Mouse (Mus musculus): Measurements from ENCODE around the gene Dglucy.

The Dglucy gene

DNA sequence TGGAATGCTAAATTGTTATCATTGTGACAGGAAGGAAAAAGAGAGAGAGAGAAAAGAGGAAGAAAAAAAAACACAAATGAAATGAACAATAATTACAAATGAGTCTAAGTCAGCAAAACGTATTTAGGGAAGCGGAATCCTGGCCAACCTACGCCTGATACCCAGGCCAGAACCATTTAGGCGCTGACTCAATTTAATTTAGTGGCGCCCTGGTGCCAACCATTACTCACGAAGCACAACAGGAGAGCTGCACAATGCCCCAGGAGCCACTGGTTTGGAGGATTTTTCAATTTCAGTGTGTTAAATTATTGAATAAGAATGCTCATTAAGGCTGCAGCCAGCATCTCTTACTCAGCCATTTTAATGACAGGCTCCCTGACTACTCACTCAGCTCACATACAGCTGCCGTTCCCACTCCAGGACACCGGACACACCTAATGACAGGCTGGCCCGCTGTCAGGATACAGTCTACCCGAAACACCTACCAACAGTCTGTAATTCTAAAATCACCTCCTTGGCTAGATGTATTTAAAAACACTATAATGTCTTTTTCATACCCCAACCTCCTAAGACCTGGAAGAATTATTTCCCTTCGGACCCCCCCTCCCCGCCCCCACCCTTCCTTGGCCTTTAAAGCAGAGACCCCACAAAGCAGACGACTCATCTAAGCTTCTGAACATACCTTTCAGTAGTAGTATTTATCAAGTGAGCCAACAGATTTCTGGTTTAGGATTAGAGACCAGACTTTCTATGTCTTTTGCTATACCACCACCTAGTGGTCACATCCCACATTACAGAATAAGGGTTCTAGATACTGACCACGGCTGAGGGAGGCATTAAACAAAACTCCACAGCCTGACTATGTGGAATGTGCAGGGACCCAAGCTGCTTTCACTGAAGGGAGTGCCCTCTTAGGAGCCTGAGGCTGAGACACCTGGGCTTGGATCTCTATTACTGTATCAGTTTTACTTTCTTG, 147.1 kb downstream of the Dglucy start:
- in situ Hi-C loops (cut with MseI, MboI) = loop anchor here (5.0 kb wide), 1 partner anchor 79 kb away; no protein-coding TSS in a partner anchor

GRCm38 (mm10) chr12:100928286-100928685, 149.4 kb downstream of the Dglucy start:
- in situ Hi-C loops (cut with MseI, MboI) = loop anchor here (5.0 kb wide), 1 partner anchor 81 kb away; no protein-coding TSS in a partner anchor

- in situ Hi-C loops (cut with MseI, MboI) = no loop called here
Observed at GRCm38 (mm10) chr12:100931653-100932052, 152.8 kb downstream of the Dglucy start.

DNA sequence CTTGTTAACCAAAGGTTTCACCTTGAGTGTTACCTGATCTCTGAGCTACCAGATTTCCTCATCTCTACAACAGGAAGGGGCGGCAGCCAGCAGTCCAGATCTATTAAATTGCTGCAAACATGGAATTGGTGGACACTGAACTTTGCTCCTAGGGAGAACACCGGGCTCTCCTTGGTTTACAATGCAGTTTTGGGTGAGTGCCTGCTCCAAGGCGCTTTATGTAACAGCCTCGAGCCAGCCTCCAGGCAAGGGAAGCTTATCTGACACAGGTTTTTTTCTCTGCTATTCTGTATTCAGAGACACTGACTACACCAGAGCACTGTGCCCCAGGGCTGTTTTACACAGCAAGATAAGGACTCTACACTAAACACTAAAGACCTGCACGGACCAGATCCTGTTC, 155.9 kb downstream of the Dglucy start:
- in situ Hi-C loops (cut with MseI, MboI) = no loop called here

DNA sequence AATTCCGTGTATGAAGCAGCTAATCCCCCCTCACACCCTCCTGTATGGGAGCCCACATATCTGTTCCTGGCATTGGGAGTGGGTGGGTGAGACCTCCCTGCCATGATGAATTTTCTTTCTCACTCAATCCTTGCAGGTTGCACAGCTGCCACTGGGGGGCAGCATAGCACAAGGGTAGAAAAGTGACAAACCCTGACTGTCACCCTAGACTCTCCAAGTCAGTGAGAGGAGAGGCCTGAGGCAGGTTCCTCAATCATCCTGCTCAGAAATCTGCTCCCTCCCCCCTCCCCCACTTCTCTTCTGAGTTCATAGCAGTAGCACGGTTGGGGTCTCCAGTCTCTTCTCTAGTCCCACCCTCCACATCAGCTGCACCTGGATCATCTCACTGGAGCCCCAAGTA, 157.3 kb downstream of the Dglucy start:
- in situ Hi-C loops (cut with MseI, MboI) = no loop called here

GRCm38 (mm10) chr12:100936737-100937136, 157.9 kb downstream of the Dglucy start:
- in situ Hi-C loops (cut with MseI, MboI) = no loop called here

DNA sequence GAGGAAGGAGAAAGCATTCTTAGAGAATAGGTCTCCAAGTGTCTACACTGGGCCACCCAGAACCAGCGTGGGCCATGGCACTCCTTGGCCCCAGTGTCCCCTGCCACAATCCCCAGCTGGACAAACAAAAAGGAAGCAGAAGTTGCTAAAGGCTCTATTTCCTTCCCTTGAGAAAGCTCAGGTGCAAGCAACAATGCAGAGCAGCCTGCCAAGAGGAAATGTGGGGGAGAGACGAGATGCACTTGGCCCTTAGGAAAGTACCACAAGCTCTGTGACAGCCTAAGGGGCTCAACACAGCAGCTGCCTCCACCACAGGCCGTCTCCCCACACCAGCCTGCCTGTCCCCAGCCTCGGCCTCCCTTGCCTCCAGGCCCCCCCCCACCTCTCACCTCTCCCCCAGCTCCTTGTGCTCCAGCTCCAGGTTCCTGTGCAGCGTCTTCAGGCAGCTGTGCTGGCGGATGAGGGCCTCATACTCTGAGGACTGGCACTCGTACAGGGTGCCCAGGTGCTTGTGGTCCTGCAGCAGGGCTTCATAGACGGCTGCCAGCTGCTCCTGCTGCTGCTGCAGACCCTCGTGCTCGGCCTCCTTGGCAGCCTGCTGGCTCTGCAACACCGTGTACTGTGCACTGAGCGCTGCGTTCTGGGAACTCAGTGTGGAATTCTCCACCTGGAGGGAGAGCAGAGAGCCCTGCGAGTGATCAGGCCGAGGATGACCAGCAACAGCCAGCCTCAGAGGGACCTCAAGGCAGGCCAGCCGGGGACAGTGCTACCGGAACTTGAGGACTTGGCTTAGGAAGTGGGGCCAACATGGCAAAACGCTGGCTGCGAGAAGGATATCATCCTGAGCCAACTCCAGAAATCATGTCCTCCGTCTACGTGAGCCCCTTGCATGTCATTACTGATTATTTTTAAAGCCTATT, 158.8 kb downstream of the Dglucy start:
- in situ Hi-C loops (cut with MseI, MboI) = no loop called here

DNA sequence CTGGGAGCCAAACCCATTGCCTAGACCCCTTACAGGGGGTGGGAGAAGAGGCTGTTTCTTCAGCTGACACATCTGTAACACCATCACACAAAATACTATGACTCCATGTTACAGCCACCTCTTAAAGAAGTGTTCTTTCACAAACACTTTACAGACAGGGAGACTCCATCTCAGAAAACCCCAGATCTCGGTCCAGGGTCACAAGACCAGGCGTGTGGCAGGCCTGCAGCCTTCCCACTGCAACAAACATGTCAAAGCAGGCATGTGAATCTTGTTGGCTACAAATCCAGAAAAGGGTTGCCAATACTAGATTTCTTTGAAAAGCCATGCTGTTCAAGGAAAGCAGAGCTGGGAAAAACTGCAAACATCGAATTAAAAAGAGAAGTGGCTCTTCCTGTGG, 162.5 kb downstream of the Dglucy start:
- in situ Hi-C loops (cut with MseI, MboI) = no loop called here

GRCm38 (mm10) chr12:100943146-100943545, 164.3 kb downstream of the Dglucy start:
- in situ Hi-C loops (cut with MseI, MboI) = no loop called here

- in situ Hi-C loops (cut with MseI, MboI) = no loop called here
Observed at GRCm38 (mm10) chr12:100944921-100945336, 166.1 kb downstream of the Dglucy start.

- in situ Hi-C loops (cut with MseI, MboI) = no loop called here
Observed at GRCm38 (mm10) chr12:100945501-100945900, 166.6 kb downstream of the Dglucy start.

- in situ Hi-C loops (cut with MseI, MboI) = no loop called here
Observed at GRCm38 (mm10) chr12:100945948-100946347, 167.1 kb downstream of the Dglucy start.

Measured in mouse trophoblast stem cell (cell line).